Mouse (Mus musculus) urinary bladder, postnatal 4 days (tissue): ENCODE measurements around the gene Soat2.

Source experiments
- DNase-seq, 2 experiments: peaks; one replicate each; pipeline ENCODE4 v3.0.0; 2021 to 2022; ENCODE audit warnings: low spot score in 2 of 2

The Soat2 gene

DNA sequence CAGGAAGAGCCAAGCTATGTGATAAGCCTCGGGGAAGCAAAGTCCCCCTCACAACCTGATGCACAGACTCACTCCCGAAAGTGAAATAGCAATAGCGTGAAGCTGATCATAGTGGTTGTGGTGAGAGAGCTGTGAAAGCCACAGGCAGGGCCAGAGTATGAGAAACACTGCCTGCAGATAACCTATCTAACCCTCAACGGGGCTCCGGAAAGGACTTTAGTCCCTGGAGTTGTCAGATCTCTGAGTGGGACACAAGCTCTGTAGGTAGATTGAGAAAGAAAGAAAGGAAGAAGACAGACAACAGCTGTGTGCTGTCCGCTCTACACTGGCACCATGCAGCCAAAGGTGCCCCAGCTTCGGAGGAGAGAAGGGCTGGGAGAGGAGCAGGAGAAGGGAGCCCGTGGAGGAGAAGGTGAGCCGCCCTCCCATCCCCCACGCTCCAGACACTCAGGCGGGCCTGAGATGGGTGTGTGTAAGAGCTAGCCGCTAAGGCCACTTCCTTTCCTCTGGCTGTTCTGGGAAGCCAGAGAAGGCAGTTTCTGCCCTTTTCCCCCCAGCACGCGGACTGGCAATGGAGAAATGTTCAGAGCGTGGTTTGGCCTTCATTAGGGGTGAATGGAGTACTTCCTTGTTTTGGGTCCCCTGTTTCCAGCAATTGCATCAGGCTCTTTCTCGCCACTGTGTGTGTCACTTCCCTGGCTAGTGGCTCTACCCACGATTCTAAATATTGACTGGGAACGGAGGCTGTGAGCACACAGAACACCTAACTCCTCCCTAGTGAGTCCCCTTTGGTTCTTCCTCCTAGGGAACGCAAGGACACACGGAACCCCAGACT, at the start of gene Soat2:
Soat2 (plus strand) TSS at position 226 of the 835 bp plus-strand sequence.
- DNase-seq: no peak

DNA sequence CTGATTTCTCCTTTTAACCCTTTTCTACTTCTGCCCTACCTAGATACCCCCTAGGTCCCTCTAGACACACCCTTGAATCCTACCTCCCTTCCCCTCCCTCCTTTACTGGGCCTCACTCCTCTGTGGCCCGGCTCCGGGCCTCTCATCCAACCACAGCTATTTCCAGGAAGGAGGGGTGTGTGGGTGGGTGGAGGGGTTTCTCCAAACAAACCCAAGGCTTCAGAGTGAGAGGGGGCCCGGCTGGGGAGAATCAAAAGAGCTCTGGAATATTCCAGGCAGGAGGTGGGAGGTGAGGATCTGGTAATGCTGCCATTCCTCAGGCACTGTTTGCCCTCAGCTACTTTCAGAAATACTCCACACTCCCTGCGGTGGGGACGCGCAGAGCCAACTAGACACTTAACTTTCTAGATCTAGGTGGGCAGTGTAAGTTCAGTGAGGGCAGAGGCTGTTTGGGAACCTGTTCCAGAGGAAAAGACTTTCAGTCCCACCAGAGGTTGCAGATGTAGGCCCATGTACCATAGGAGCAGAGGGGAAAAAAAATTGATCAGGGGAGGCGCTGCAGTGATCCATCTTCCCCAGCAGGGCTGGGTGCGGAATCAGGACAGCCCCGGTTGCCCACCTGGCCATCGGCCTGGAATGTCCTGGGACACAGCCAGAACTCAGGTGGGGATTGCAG, 49.2 kb upstream of the Soat2 start:
- DNase-seq: peak in 1 of 2 experiments; percentile 58

- DNase-seq: peak in 1 of 2 experiments; percentile 60
These were observed 48.4 kb upstream of the Soat2 start for GRCm38 (mm10) chr15:102101672-102102541.

- peak in 1 of 2 experiments; percentile 67 for DNase-seq
These were observed 47.7 kb upstream of the Soat2 start for GRCm38 (mm10) chr15:102102548-102103121.

DNA sequence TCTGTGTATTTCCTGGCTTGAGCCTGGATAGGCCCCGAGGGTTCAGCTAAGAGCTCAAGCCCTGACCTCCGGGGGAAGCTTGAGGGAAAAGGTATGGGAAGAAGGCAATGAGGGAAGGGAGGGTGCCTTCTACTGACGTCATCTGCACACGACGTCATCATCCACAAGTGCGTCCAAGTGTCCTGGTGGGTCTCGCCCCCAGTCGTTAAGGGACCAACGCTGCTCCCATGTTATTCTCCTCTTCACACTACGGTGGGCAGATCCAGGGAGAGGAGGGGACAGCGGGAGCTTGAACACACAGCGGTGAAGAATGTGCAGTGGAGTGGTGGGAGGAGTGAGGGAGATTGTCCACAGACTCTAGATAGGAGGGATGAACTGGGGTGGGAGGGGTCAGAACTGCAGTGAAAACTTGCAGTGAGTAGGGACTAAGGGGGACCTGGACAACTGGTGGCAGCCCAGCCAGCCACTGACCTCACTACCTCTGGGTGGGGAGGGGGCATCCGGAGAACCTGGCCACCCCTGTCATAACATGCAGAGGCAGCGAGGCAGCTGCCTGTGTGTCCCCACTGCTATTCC, 46.9 kb upstream of the Soat2 start:
- no peak for DNase-seq

- no peak for DNase-seq
These were observed 46.3 kb upstream of the Soat2 start for GRCm38 (mm10) chr15:102103947-102104555.

GRCm38 (mm10) chr15:102105360-102105759, 45.0 kb upstream of the Soat2 start:
- DNase-seq: peak in 1 of 2 experiments; percentile 69

GRCm38 (mm10) chr15:102105764-102106730, 44.3 kb upstream of the Soat2 start:
- no peak for DNase-seq

DNA sequence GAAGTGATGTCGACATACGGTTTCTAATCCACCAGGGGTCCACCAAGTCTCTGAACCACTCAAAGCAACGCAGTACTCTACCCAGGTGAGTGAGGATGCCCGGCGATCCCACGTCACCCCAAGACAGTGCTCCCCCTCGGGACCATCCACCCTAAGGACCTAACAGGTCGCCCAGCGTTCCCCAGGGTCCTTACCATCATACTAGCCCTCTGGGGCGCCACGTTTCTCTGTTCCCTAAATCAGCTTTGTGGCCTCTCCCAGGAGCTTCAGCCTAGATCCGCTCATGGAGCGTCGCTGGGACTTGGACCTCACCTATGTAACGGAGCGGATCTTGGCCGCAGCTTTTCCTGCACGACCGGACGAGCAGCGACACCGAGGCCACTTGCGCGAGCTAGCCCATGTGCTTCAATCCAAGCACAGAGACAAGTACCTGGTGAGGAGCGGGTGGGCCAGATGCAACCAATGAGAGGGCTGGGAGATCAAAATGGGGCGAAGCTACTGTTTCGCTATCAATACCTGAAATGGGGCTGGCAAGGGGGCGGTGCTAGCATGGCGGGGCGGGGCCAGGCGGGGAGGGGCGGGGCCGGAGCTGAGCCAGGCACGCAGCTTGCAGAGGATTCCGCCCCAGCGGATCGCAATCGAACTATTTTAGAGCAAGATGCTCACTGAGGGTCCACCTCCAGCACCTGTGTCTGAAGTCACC, 43.4 kb upstream of the Soat2 start:
- no peak for DNase-seq

DNA sequence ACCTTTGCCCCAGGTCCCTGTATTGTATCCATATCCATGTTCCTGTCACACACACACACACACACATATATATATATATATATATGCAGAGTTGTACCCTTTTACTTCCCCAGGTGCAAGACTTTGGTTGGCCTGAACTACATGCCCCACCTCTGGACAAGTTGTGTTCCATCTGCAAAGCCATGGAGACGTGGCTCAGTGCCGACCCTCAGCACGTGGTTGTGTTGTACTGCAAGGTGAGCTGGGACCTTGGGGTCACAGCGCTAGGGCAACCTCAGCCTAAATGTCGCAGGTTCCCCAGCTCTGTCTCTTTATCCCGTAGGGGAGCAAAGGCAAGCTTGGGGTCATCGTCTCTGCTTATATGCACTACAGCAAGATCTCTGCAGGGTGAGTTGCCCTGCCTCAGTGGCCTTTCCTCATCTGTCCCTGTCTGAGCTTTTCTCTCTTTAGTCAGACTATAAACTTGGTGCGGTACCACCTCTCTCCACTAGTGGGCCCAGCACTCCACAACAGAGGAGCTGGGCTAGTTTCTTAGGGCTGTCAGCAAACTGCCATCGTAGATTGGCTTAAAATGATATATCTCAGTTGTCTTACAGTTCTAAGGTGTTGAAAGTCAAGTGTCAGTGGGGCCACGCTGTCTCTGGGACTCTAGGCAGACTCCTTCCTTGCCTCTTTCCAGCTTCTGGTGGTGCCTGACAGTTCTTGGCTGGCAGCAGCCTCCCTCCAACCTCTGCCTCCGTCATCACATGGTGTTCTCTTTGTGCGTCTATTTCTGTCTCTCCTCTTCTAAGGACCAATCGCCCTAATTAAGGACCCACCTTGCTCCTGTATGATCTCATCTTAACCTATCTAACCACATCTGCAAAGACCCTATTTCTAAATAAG, 42.4 kb upstream of the Soat2 start:
- no peak for DNase-seq

- DNase-seq: peak; percentile 67 to 85
These were observed 41.4 kb upstream of the Soat2 start for GRCm38 (mm10) chr15:102108651-102109525.

GRCm38 (mm10) chr15:102110271-102110670, 40.1 kb upstream of the Soat2 start:
- no peak for DNase-seq

DNA sequence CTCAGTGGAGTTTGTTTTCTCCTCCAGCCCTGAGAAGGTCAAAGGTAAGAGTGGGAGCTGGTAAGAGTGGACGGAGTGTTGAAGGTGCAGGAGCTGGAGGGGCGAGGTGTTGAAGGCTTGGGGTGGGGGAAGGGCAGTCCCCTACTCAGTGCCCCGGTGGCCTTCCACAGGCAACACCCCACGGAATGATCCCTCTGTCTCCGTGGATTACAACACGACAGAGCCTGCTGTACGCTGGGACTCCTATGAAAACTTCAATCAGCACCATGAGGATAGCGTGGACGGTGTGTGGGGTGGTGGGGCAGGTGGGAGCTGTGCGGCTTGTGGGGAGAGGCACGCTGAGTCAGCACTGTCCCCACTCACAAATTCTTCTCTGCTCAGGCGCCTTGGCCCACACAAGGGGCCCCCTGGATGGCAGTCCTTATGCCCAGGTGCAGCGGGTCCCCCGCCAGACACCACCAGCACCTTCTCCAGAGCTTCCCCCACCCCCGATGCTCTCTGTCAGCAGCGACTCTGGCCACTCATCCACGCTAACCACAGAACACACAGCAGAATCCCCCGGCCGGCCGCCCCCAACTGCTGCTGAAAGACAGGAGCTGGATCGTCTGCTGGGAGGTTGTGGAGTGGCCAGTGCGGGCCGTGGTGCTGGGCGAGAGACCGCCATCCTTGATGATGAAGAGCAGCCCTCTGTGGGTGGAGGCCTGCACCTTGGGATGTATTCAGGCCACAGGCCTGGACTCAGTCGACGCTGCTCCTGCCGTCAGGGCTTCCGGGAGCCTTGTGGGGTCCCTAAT, 39.4 kb upstream of the Soat2 start:
- DNase-seq: no peak

GRCm38 (mm10) chr15:102111495-102111829, 38.9 kb upstream of the Soat2 start:
- no peak for DNase-seq

GRCm38 (mm10) chr15:102112181-102112580, 38.1 kb upstream of the Soat2 start:
- no peak for DNase-seq

DNA sequence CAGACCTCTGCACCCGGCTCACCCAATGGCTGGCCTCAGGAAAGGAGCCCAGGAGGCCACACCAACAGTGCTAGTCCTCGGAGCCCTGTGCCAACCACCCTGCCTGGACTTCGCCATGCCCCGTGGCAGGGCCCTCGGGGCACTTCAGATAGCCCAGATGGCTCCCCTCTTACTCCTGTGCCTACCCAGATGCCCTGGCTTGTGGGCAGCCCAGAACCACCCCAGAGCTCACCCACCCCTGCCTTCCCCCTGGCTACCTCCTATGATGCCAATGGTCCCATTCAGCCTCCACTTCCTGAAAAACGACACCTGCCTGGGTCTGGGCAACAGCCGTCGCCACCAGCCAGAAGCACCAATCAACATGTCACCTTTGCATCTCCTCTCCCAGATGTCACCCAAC, 37.5 kb upstream of the Soat2 start:
- DNase-seq: no peak
